Mouse (Mus musculus) heart, postnatal 0 days (tissue): Measurements from ENCODE around the gene Trib2.

Experiments
- CTCF ChIP-seq: IDR thresholded peaks from 2 replicates; pipeline ENCODE4 v1.5.1; 2016; ENCODE audit warnings: antibody characterized with exemption, control low read depth, low read depth
- EP300 ChIP-seq: IDR thresholded peaks from 2 replicates; pipeline ENCODE4 v1.6.1; 2016; ENCODE audit warnings: antibody characterized with exemption, low read depth

DNA sequence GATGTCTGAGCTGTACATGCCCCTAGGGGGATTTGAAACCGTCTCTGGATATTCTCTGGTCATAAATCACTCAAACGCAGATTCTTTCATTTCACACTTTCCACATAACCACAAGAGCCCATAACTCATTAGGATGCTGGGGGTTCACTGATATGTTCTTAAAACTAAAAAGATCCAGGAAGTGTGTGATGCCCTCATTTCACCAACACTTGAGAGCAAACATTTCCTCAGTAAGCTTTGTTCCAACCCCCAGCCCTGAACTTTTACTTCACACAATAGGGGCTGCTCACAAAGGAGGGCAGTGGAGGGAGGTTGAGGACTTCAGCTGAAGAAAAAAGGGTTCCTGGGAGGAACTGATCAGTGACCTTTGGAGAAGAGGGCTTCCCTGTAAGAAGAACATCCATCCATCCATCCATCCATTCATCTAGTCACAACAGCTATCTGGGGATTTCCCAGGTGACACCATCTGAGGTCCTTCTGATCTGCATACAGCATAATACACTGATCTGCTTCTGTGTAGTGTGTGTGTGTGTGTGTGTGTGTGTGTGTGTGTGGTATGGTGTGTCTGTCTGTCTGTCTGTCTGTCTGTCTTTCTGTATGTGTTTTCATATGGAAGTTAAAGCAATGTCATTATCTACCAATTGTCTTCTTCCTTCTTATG, 61.6 kb downstream of the Trib2 start:
- TF ChIP-seq EP300 (no peak), CTCF (no peak)
